Mouse (Mus musculus) cortical plate, adult 2 months (tissue): ENCODE results near the gene Vsig10l.

ENCODE experiments used
- CTCF ChIP-seq: fragments of 200-500 bp; IDR thresholded peaks from 2 replicates; pipeline ENCODE4 v1.5.1; 2011; ENCODE audit warnings: mild to moderate bottlenecking, control low read depth, low read length; ENCODE audit not compliant: insufficient read depth; ENCODE audit errors: extremely low read depth
- POLR2A ChIP-seq: fragments of 200-500 bp; IDR thresholded peaks from 2 replicates; pipeline ENCODE4 v1.6.1; 2011; ENCODE audit warnings: mild to moderate bottlenecking, low read length, control low read depth; ENCODE audit not compliant: insufficient read depth; ENCODE audit errors: extremely low read depth

GRCm38 (mm10) chr7:43453599-43454355 lies 9.2 kb upstream of the Vsig10l start:
- TF ChIP-seq POLR2A (no peak), CTCF (no peak)
